Mouse (Mus musculus) G1E (cell line): ENCODE measurements around the gene Hs6st1.

ENCODE experiments used
- CTCF ChIP-seq: IDR thresholded peaks from 2 replicates; pipeline ENCODE4 v1.5.1; 2012; ENCODE audit warnings: low read depth, low read length, inconsistent platforms, mixed read lengths
- GATA1 ChIP-seq: IDR thresholded peaks from 2 replicates; pipeline ENCODE4 v1.6.1; 2012; ENCODE audit warnings: borderline replicate concordance, low read length, inconsistent platforms, mixed read lengths
- GATA2 ChIP-seq: IDR thresholded peaks from 2 replicates; pipeline ENCODE4 v1.6.1; 2012; ENCODE audit warnings: low read depth, low read length, inconsistent platforms, borderline replicate concordance
- POLR2AphosphoS5 ChIP-seq: IDR thresholded peaks from 2 replicates; pipeline ENCODE4 v1.6.1; 2012; ENCODE audit warnings: low read depth, low read length, inconsistent platforms; ENCODE audit not compliant: insufficient replicate concordance
- TAL1 ChIP-seq: conservative IDR thresholded peaks from 2 replicates; pipeline ENCODE4 v1.6.1; 2012; ENCODE audit warnings: low read depth, low read length, inconsistent platforms, mixed read lengths

GRCm38 (mm10) chr1:36100371-36100770 lies 32.2 kb downstream of the Hs6st1 start:
- TF ChIP-seq CTCF (no peak), GATA1 (no peak), GATA2 (no peak), TAL1 (peak; percentile 63), POLR2AphosphoS5 (no peak)
